Mouse (Mus musculus) stomach, postnatal 0 days (tissue): ENCODE measurements around the gene Aarsd1.

ENCODE experiments used
- CTCF ChIP-seq: IDR thresholded peaks from 2 replicates; pipeline ENCODE4 v1.5.1; 2016; ENCODE audit warnings: antibody characterized with exemption, low read depth, mild to moderate bottlenecking, moderate library complexity
- EP300 ChIP-seq: optimal IDR thresholded peaks from 2 replicates; pipeline ENCODE3; 2016; ENCODE audit warnings: antibody characterized with exemption

GRCm38 (mm10) chr11:101359776-101360175 is 57.6 kb downstream of the Aarsd1 start:
- TF ChIP-seq EP300, result no peak
- no peak for TF ChIP-seq CTCF
